Mouse (Mus musculus) neural tube, embryonic 11.5 days (tissue): ENCODE measurements around the gene Tnrc6b. TPM values are rescaled to one million over a fixed set of nuclear protein-coding genes. Genes with fewer than 3 reads are reported as not detected.

Source experiments
- ATAC-seq: fragments of 200-750 bp; cut with Nextera tagmentation; 2 replicates; pipeline ENCODE4 v1.8.0; 2017; ENCODE audit warnings: moderate number of reproducible peaks, mild to moderate bottlenecking, moderate TSS enrichment, moderate library complexity; ENCODE audit not compliant: insufficient read depth, low FRiP score, low TSS enrichment
- DNase-seq: peaks from one replicate; pipeline ENCODE4 v3.0.0-alpha.2; 2015; ENCODE audit warnings: low spot score
- H3K27ac ChIP-seq: fragments of 300-500 bp; sonication (generic); 2 replicates; pipeline ENCODE4 v1.5.1; 2014; ENCODE audit warnings: low read depth, mild to moderate bottlenecking, low read length
- H3K27me3 ChIP-seq: fragments of 300-500 bp; sonication (generic); 2 replicates; pipeline ENCODE4 v1.6.1; 2014; ENCODE audit warnings: mild to moderate bottlenecking, low read length, mixed read lengths; ENCODE audit not compliant: control insufficient read depth, insufficient read depth
- H3K36me3 ChIP-seq: fragments of 300-500 bp; sonication (generic); 2 replicates; pipeline ENCODE4 v1.6.1; 2014; ENCODE audit warnings: mild to moderate bottlenecking, low read length, moderate library complexity, mixed read lengths; ENCODE audit not compliant: control insufficient read depth, insufficient read depth
- H3K4me1 ChIP-seq: fragments of 300-500 bp; sonication (generic); 2 replicates; pipeline ENCODE4 v1.6.1; 2014; ENCODE audit warnings: low read length, mixed read lengths; ENCODE audit not compliant: control insufficient read depth, insufficient read depth
- H3K4me2 ChIP-seq: fragments of 300-500 bp; sonication (generic); 2 replicates; pipeline ENCODE4 v1.6.1; 2014; ENCODE audit warnings: low read depth, mild to moderate bottlenecking, moderate library complexity
- H3K4me3 ChIP-seq: fragments of 300-500 bp; sonication (generic); 2 replicates; pipeline ENCODE4 v1.5.1; 2014; ENCODE audit warnings: low read depth, low read length
- H3K9ac ChIP-seq: fragments of 300-500 bp; sonication (generic); 2 replicates; pipeline ENCODE4 v1.6.1; 2014; ENCODE audit warnings: mild to moderate bottlenecking, low read length
- H3K9me3 ChIP-seq: fragments of 300-500 bp; sonication (generic); 2 replicates; pipeline ENCODE4 v1.6.1; 2016; ENCODE audit warnings: low read length; ENCODE audit not compliant: control insufficient read depth
- WGBS: fragments of 180-500 bp; shearing (Covaris S2); extraction: QIAGEN DNeasy Blood & Tissue Kit; methylation state at CpG from one replicate; pipeline ENCODE4 v1.1.7; 2014; 5-methylcytosine and 5-hydroxymethylcytosine counted together
- polyA plus RNA-seq: library from polyadenylated mRNA; unstranded; fragments of >200 nt; fragmentation: Nextera tagmentation; extraction: Ambion mirVana; gene quantifications from 2 replicates; pipeline ENCODE4 v1.2.1, GENCODE M21; 2014

The Tnrc6b gene
- polyA plus RNA-seq, 1 experiment from 2014 or later: 16.1 TPM

GRCm38 (mm10) chr15:80760504-80760903 lies 49.4 kb downstream of the Tnrc6b start:
- no peaks in the 10 kb centered on the region for H3K4me1 ChIP-seq

GRCm38 (mm10) chr15:80760935-80761334 lies 49.8 kb downstream of the Tnrc6b start:
- DNase-seq: no peak
- H3K27me3 ChIP-seq: no peaks in the 10 kb centered on the region
- 73% methylated on average over 8 of the region's 8 CpGs for WGBS
- H3K9ac ChIP-seq: no peak overlapping the region
- no peaks in the 10 kb centered on the region for H3K4me1 ChIP-seq
- ATAC-seq: no peak
- H3K27ac ChIP-seq: no peak overlapping the region
- H3K4me2 ChIP-seq: no peak overlapping the region
- no peaks in the 10 kb centered on the region for H3K36me3 ChIP-seq
- H3K4me3 ChIP-seq: no peak overlapping the region
- H3K9me3 ChIP-seq: no peaks in the 10 kb centered on the region

More at GRCm38 (mm10) chr15:80760504-80760903, 49.4 kb downstream of the Tnrc6b start:
- Histone ChIP-seq H3K36me3 (no peaks in the 10 kb centered on the region), H3K9me3 (no peaks in the 10 kb centered on the region), H3K27me3 (no peaks in the 10 kb centered on the region), H3K27ac (no peak overlapping the region), H3K4me3 (no peak overlapping the region), H3K9ac (no peak overlapping the region), H3K4me2 (no peak overlapping the region)
- no peak for ATAC-seq
- 85% methylated on average over 3 of the region's 3 CpGs for WGBS
- DNase-seq: no peak

- H3K4me1 ChIP-seq: no peaks in the 10 kb centered on the region
- WGBS: 89% methylated on average over 4 of the region's 4 CpGs
- no peak for ATAC-seq
- H3K9me3 ChIP-seq: no peaks in the 10 kb centered on the region
- no peak overlapping the region for H3K9ac ChIP-seq
- H3K36me3 ChIP-seq: no peaks in the 10 kb centered on the region
- H3K4me2 ChIP-seq: no peak overlapping the region
- no peak overlapping the region for H3K27ac ChIP-seq
- DNase-seq: no peak
- no peaks in the 10 kb centered on the region for H3K27me3 ChIP-seq
- no peak overlapping the region for H3K4me3 ChIP-seq
Measured at GRCm38 (mm10) chr15:80762621-80763020, 51.5 kb downstream of the Tnrc6b start.

GRCm38 (mm10) chr15:80764666-80765065 lies 53.6 kb downstream of the Tnrc6b start:
- no peak overlapping the region for H3K4me3 ChIP-seq
- no peak overlapping the region for H3K27ac ChIP-seq
- H3K9ac ChIP-seq: no peak overlapping the region
- H3K27me3 ChIP-seq: no peaks in the 10 kb centered on the region
- H3K36me3 ChIP-seq: no peaks in the 10 kb centered on the region
- no peak for ATAC-seq
- 95% methylated on average over 6 of the region's 6 CpGs for WGBS
- H3K4me2 ChIP-seq: no peak overlapping the region
- no peaks in the 10 kb centered on the region for H3K9me3 ChIP-seq
- no peaks in the 10 kb centered on the region for H3K4me1 ChIP-seq
- DNase-seq: no peak

GRCm38 (mm10) chr15:80765381-80765780 lies 54.3 kb downstream of the Tnrc6b start:
- H3K4me3 ChIP-seq: no peak overlapping the region
- no peak overlapping the region for H3K4me2 ChIP-seq
- H3K4me1 ChIP-seq: no peaks in the 10 kb centered on the region
- 82% methylated on average over 2 of the region's 2 CpGs for WGBS
- no peak overlapping the region for H3K27ac ChIP-seq
- no peaks in the 10 kb centered on the region for H3K9me3 ChIP-seq
- ATAC-seq (no peak), DNase-seq (no peak)
- H3K36me3 ChIP-seq: no peaks in the 10 kb centered on the region
- H3K27me3 ChIP-seq: no peaks in the 10 kb centered on the region
- no peak overlapping the region for H3K9ac ChIP-seq

- no peaks in the 10 kb centered on the region for H3K27me3 ChIP-seq
- H3K4me1 ChIP-seq: no peaks in the 10 kb centered on the region
- ATAC-seq: no peak
- H3K9ac ChIP-seq: no peak overlapping the region
- WGBS: 90% methylated on average over 3 of the region's 3 CpGs
- no peaks in the 10 kb centered on the region for H3K36me3 ChIP-seq
- H3K9me3 ChIP-seq: no peaks in the 10 kb centered on the region
- H3K4me2 ChIP-seq: no peak overlapping the region
- no peak overlapping the region for H3K27ac ChIP-seq
- DNase-seq: no peak
- H3K4me3 ChIP-seq: no peak overlapping the region
Measured at GRCm38 (mm10) chr15:80768216-80768615, 57.1 kb downstream of the Tnrc6b start.

GRCm38 (mm10) chr15:80771926-80772441 lies 60.9 kb downstream of the Tnrc6b start:
- Histone ChIP-seq H3K9me3 (no peaks in the 10 kb centered on the region), H3K9ac (no peak overlapping the region), H3K4me1 (no peaks in the 10 kb centered on the region), H3K27me3 (no peaks in the 10 kb centered on the region), H3K36me3 (no peaks in the 10 kb centered on the region), H3K4me3 (no peak overlapping the region), H3K4me2 (no peak overlapping the region), H3K27ac (no peak overlapping the region)
- DNase-seq (no peak), ATAC-seq (no peak)
- WGBS: 69% methylated on average over 1 of the region's 1 CpGs

- H3K9me3 ChIP-seq: no peaks in the 10 kb centered on the region
- DNase-seq (no peak), ATAC-seq (no peak)
- no peaks in the 10 kb centered on the region for H3K4me1 ChIP-seq
- H3K27ac ChIP-seq: no peak overlapping the region
- H3K4me3 ChIP-seq: no peak overlapping the region
- H3K4me2 ChIP-seq: no peak overlapping the region
- H3K9ac ChIP-seq: no peak overlapping the region
- no peaks in the 10 kb centered on the region for H3K36me3 ChIP-seq
- no peaks in the 10 kb centered on the region for H3K27me3 ChIP-seq
- WGBS: 87% methylated on average over 1 of the region's 1 CpGs
Measured at GRCm38 (mm10) chr15:80774666-80775065, 63.6 kb downstream of the Tnrc6b start.

GRCm38 (mm10) chr15:80779006-80779405 lies 67.9 kb downstream of the Tnrc6b start:
- no peak for ATAC-seq
- DNase-seq: no peak
- H3K9ac ChIP-seq: no peak overlapping the region
- no peak overlapping the region for H3K27ac ChIP-seq
- no peaks in the 10 kb centered on the region for H3K4me1 ChIP-seq
- H3K9me3 ChIP-seq: no peaks in the 10 kb centered on the region
- H3K36me3 ChIP-seq: no peaks in the 10 kb centered on the region
- H3K27me3 ChIP-seq: no peaks in the 10 kb centered on the region
- no peak overlapping the region for H3K4me2 ChIP-seq
- 75% methylated on average over 3 of the region's 3 CpGs for WGBS
- H3K4me3 ChIP-seq: no peak overlapping the region
